8 mouse cellular contexts compared by ENCODE assay signal in genomic region chr10:94523711-94524156, GRCm38 (mm10).
DNase-seq lines count a peak whose midpoint lies in the region; ATAC-seq lines count a peak whose summit lies in the region.

No protein-coding gene starts in this region.

- H3K9ac ChIP-seq in forebrain, embryonic 11.5 days (ENCODE audit: low read length), result 0 out of 2 replicates have a peak overlapping the region, but pooled peaks have one; percentile 5
- H3K9ac ChIP-seq in heart, embryonic 15.5 days, result no peak overlapping the region
- no peak overlapping the region for H3K9ac ChIP-seq in lung, embryonic 16.5 days (ENCODE audit: low read length)

- peak; percentile 18 for ATAC-seq in activated CD4-positive, CD25-positive, alpha-beta regulatory T cell, adult 4 months
- ATAC-seq in forebrain, embryonic 11.5 days (replicated peaks; ENCODE audit: low FRiP score), result peak; percentile 57
- ATAC-seq in heart, embryonic 15.5 days (replicated peaks; ENCODE audit: insufficient number of reproducible peaks, insufficient read depth, low FRiP score, low read depth), result 0 out of 2 replicates have a peak, but pooled peaks have one; percentile 12
- peak; percentile 39; the same call in 1 of the 2 replicates for ATAC-seq in lung, embryonic 16.5 days (ENCODE audit: low read depth)

- peak; percentile 69 for DNase-seq in CD4-positive helper T cell, adult 2 months (ENCODE audit: low read depth, low spot score)
- DNase-seq in forebrain, embryonic 11.5 days (ENCODE audit: low spot score), result peak; percentile 83
- DNase-seq in kidney, postnatal 36 days, result peak; percentile 45 to 76
- DNase-seq in right cerebral cortex, postnatal 10 days (ENCODE audit: low spot score in 2 of 2), result peak; percentile 84 to 88
- no peak for DNase-seq in spleen, postnatal 36 days (ENCODE audit: low spot score in 2 of 2)

- 19% methylated on average over 18 of the region's 18 CpGs for WGBS in forebrain, embryonic 11.5 days
- WGBS in heart, embryonic 15.5 days, result 15% methylated on average over 18 of the region's 18 CpGs
- 14% methylated on average over 18 of the region's 18 CpGs for WGBS in lung, embryonic 16.5 days

- peak overlapping the region; percentile 2; the same call in 1 of the 2 replicates for H3K4me2 ChIP-seq in forebrain, embryonic 11.5 days (ENCODE audit: low read depth, low read length, severe bottlenecking)
- peak overlapping the region; percentile 2; the same call in 1 of the 2 replicates for H3K4me2 ChIP-seq in heart, embryonic 15.5 days
- no peak overlapping the region for H3K4me2 ChIP-seq in lung, embryonic 16.5 days (ENCODE audit: low read depth, low read length)

- no peaks in the 10 kb centered on the region for H3K9me3 ChIP-seq in forebrain, embryonic 11.5 days (ENCODE audit: control insufficient read depth, low read length)
- no peaks in the 10 kb centered on the region for H3K9me3 ChIP-seq in heart, embryonic 15.5 days (replicated peaks)
- no peaks in the 10 kb centered on the region for H3K9me3 ChIP-seq in lung, embryonic 16.5 days (ENCODE audit: control insufficient read depth, low read length)

- no peak overlapping the region for H3K4me3 ChIP-seq in forebrain, embryonic 11.5 days (ENCODE audit: low read depth, low read length)
- H3K4me3 ChIP-seq in heart, embryonic 15.5 days, result no peak overlapping the region
- no peak overlapping the region for H3K4me3 ChIP-seq in lung, embryonic 16.5 days (ENCODE audit: low read length)

- H3K36me3 ChIP-seq in forebrain, embryonic 11.5 days (ENCODE audit: control insufficient read depth, insufficient read depth, low read length), result no peaks in the 10 kb centered on the region
- no peaks in the 10 kb centered on the region for H3K36me3 ChIP-seq in heart, embryonic 15.5 days
- no peaks in the 10 kb centered on the region for H3K36me3 ChIP-seq in lung, embryonic 16.5 days (ENCODE audit: control insufficient read depth, insufficient read depth, low read length)

- H3K4me1 ChIP-seq in forebrain, embryonic 11.5 days (replicated peaks; ENCODE audit: control insufficient read depth, insufficient read depth, low read length), result peaks cover 8% of the 10 kb centered on the region
- peaks cover 46% of the 10 kb centered on the region for H3K4me1 ChIP-seq in heart, embryonic 15.5 days (replicated peaks)
- H3K4me1 ChIP-seq in lung, embryonic 16.5 days (replicated peaks; ENCODE audit: control insufficient read depth, insufficient read depth, low read length), result peaks cover 27% of the 10 kb centered on the region

- H3K27ac ChIP-seq in forebrain, embryonic 11.5 days (ENCODE audit: low read depth, low read length), result no peak overlapping the region
- no peak overlapping the region for H3K27ac ChIP-seq in heart, embryonic 15.5 days
- H3K27ac ChIP-seq in lung, embryonic 16.5 days (ENCODE audit: low read length), result no peak overlapping the region

- H3K27me3 ChIP-seq in forebrain, embryonic 11.5 days (ENCODE audit: control insufficient read depth, insufficient read depth, low read length), result no peaks in the 10 kb centered on the region
- no peaks in the 10 kb centered on the region for H3K27me3 ChIP-seq in heart, embryonic 15.5 days
- H3K27me3 ChIP-seq in lung, embryonic 16.5 days (ENCODE audit: control insufficient read depth, insufficient read depth, low read depth, low read length), result no peaks in the 10 kb centered on the region

Comparison
In these comparisons a context has a peak if more than half of its experiments do, and no peak if none do; other contexts are left out.
1. DNase-seq: peak in CD4-positive helper T cell, adult 2 months (single experiment), forebrain, embryonic 11.5 days (single experiment), kidney, postnatal 36 days (2 of 2) and right cerebral cortex, postnatal 10 days (2 of 2); none in spleen, postnatal 36 days (0 of 2).
2. Peak in every context shown above with its lines, with median percentiles within 50 percentile points of each other: ATAC-seq.